Mouse (Mus musculus) liver, adult 2 months (tissue): Measurements from ENCODE around the gene Ccl27a.

Experiments used
- CTCF ChIP-seq: fragments of 200-500 bp; IDR thresholded peaks from 2 replicates; pipeline ENCODE4 v1.5.1; 2011; ENCODE audit warnings: low read depth, low read length, control low read depth
- POLR2A ChIP-seq: fragments of 200-500 bp; IDR thresholded peaks from 2 replicates; pipeline ENCODE4 v1.6.1; 2011; ENCODE audit warnings: low read length, control low read depth; ENCODE audit not compliant: insufficient read depth; ENCODE audit errors: extremely low read depth

- TF ChIP-seq POLR2A = no peak
- no peak for TF ChIP-seq CTCF
Measured at GRCm38 (mm10) chr4:41757321-41757720, 16.7 kb downstream of the Ccl27a start.
